Mouse (Mus musculus) cerebellum, adult 2 months (tissue): ENCODE results near the gene St8sia6. TPM values are rescaled to one million over a fixed set of nuclear protein-coding genes. Genes with fewer than 3 reads are reported as not detected.

Experiments used
- DNase-seq, 2 experiments: peaks; one replicate each; pipeline ENCODE4 v3.0.0; 2021
- H3K27ac ChIP-seq: fragments of 200-500 bp; 2 replicates; pipeline ENCODE4 v1.5.1; 2012; ENCODE audit warnings: low read length, control low read depth, inconsistent platforms; ENCODE audit not compliant: insufficient read depth
- H3K27me3 ChIP-seq: fragments of 200-500 bp; 2 replicates; pipeline ENCODE4 v1.6.1; 2012; ENCODE audit warnings: inconsistent platforms, mild to moderate bottlenecking, low read length, moderate library complexity; ENCODE audit not compliant: control insufficient read depth, insufficient read depth
- H3K4me1 ChIP-seq: fragments of 200-500 bp; 2 replicates; pipeline ENCODE4 v1.6.1; 2011; ENCODE audit warnings: low read length; ENCODE audit not compliant: control insufficient read depth, insufficient read depth
- H3K4me3 ChIP-seq: fragments of 200-500 bp; replicated peaks from 2 replicates; pipeline ENCODE3; 2011; ENCODE audit warnings: mild to moderate bottlenecking, low read depth, low read length, control low read depth; ENCODE audit not compliant: insufficient read depth
- CTCF ChIP-seq: fragments of 200-500 bp; IDR thresholded peaks from 2 replicates; pipeline ENCODE4 v1.5.1; 2011; ENCODE audit warnings: low read depth, mild to moderate bottlenecking, control low read depth, low read length, moderate library complexity, borderline replicate concordance; ENCODE audit not compliant: insufficient read depth
- POLR2A ChIP-seq: fragments of 200-500 bp; IDR thresholded peaks from 2 replicates; pipeline ENCODE4 v1.6.1; 2011; ENCODE audit warnings: low read length, control low read depth, borderline replicate concordance; ENCODE audit not compliant: insufficient read depth
- WGBS: fragments of 180-500 bp; shearing (Covaris S2); methylation state at CpG from one replicate; pipeline ENCODE4 v1.1.7; 2018; 5-methylcytosine and 5-hydroxymethylcytosine counted together
- polyA plus RNA-seq: library from polyadenylated mRNA; depleted of rRNA; stranded (reverse); fragments of >200 nt; gene quantifications from 2 replicates; pipeline ENCODE4 v1.2.3, GENCODE M21; 2012

St8sia6 gene
- polyA plus RNA-seq, 1 experiment: 1.0 TPM

DNA sequence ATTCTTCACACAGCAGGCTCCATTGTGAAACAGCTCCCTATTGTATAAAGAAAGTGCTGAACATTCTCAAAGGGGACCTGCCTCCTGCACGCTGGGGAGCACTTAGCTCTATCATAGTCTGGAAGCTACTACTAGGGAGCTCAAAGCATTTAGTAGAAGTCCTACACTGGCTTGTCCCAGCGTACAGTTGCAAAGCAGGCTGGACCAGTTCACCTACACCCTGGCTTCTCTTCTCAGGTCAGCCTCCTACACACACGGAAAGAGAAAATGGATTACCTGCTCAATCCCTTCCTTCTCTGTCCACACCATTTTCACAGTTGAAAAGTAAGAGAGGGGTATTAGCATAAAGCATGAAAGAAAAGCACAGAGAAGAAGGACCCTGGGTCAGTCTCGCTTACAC lies 71.6 kb downstream of the St8sia6 start:
- Histone ChIP-seq H3K27ac (no peak overlapping the region), H3K27me3 (no peaks in the 10 kb centered on the region), H3K4me3 (no peak overlapping the region), H3K4me1 (no peaks in the 10 kb centered on the region)
- TF ChIP-seq CTCF: no peak
- TF ChIP-seq POLR2A: no peak
- DNase-seq: no peak
- WGBS: 70% methylated on average over 4 of the region's 4 CpGs

DNA sequence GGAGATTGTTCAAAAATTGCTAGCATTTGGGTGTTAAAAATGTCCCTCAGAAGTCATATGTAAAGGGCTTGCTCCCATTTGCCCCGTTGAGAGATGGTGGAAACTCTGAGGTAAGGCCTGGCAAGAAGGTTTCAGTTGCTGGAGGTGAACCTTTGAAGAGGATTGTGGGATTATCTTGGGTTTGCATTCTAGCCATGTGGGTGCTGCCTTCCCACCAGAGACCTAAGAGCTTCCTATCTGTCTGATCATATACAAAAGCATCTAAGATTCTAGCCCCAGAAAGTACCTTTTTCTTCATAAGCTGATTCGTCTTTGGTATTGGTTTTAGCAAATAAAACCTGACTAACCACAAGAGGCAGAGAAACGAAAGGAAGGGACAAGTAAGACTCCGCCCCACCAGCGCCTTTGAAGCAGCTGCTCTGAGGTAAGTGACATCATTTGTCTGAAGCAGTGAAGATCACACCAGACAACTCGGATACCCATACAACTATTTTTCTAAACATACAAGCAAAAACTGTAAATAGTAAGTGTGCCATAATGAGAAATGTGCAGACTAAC lies 75.2 kb downstream of the St8sia6 start:
- WGBS: 77% methylated on average over 6 of the region's 6 CpGs
- no peak for TF ChIP-seq POLR2A
- no peak for TF ChIP-seq CTCF
- Histone ChIP-seq H3K27ac (no peak overlapping the region), H3K4me3 (no peak overlapping the region), H3K27me3 (no peaks in the 10 kb centered on the region), H3K4me1 (no peaks in the 10 kb centered on the region)
- DNase-seq: no peak

GRCm38 (mm10) chr2:13708785-13709184 lies 85.1 kb downstream of the St8sia6 start:
- 76% methylated on average over 1 of the region's 1 CpGs for WGBS
- no peak for DNase-seq
- H3K27me3 ChIP-seq: no peaks in the 10 kb centered on the region

DNA sequence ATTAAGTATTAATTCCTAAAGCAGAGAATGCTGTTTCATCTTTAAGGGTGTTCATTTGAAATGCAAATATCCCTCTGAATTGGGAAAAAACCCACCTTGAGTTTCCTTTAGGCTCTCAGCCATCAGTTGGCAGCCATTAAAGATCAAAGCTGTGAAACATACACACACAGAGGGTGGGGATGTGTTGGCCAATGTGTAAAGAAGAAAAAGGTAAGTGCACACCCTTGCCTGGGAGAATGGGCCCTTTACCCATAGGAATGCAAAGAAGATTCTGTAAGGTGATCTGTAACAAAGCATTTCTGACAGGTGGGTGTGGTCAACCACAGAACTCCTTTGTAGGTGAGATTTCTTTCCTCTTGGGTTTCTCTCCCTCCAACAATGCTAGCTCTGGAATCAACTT lies 96.3 kb downstream of the St8sia6 start:
- no peak for DNase-seq
- H3K4me1 ChIP-seq: no peaks in the 10 kb centered on the region
- TF ChIP-seq POLR2A (no peak), CTCF (no peak)
- no peak overlapping the region for H3K4me3 ChIP-seq
- H3K27me3 ChIP-seq: no peaks in the 10 kb centered on the region
- no peak overlapping the region for H3K27ac ChIP-seq

More at GRCm38 (mm10) chr2:13708785-13709184, 85.1 kb downstream of the St8sia6 start:
- Histone ChIP-seq H3K4me1 (no peaks in the 10 kb centered on the region), H3K27ac (no peak overlapping the region), H3K4me3 (no peak overlapping the region)
- TF ChIP-seq POLR2A: no peak
- no peak for TF ChIP-seq CTCF

- H3K4me1 ChIP-seq: no peaks in the 10 kb centered on the region
- no peak for DNase-seq
- H3K27me3 ChIP-seq: no peaks in the 10 kb centered on the region
- H3K4me3 ChIP-seq: no peak overlapping the region
- TF ChIP-seq CTCF (no peak), POLR2A (no peak)
- no peak overlapping the region for H3K27ac ChIP-seq
- 81% methylated on average over 2 of the region's 2 CpGs for WGBS
These were observed 99.4 kb downstream of the St8sia6 start for GRCm38 (mm10) chr2:13694417-13694816.

DNA sequence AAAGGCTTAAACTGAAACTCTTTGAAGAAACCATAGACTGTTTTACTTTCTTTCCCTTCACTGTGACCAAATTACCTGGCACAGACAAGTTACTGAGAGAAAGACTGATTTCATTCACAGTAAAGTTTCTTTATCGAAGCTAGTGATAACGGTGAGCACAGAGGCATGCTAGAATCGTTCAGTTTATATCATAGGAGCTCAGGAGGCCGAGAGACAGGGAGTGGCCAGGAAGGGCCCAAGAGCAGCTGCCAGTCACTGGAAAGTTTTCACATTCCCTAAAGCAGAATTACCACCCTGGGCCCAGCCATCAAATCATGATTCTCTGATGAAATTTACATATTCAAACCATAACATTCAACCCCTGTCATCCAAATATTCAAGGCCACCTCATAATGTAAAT lies 109.5 kb downstream of the St8sia6 start:
- 81% methylated on average over 4 of the region's 4 CpGs for WGBS
- H3K27ac ChIP-seq: no peak overlapping the region
- TF ChIP-seq POLR2A (no peak), CTCF (no peak)
- H3K27me3 ChIP-seq: no peaks in the 10 kb centered on the region
- DNase-seq: no peak
- H3K4me1 ChIP-seq: no peaks in the 10 kb centered on the region
- H3K4me3 ChIP-seq: no peak overlapping the region

DNA sequence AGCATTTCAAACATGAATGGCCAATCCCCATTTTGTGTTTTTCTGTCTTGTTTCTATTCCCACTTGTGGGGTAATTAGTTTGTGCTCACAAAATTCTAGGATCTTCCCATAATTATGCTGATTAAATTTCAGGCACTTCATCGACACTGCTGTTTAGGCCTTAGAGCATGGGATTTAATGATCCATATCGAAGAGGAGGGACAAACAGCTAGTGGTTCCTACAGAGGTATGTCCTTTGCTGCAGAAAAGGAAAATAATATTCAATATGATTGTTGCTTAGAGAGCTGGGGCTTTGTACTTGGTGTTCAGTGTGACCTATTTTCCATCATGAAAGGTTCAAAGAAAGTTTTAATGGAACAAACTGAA lies 110.7 kb downstream of the St8sia6 start:
- H3K27ac ChIP-seq: no peak overlapping the region
- no peak for TF ChIP-seq CTCF
- no peak for TF ChIP-seq POLR2A
- 21% methylated on average over 2 of the region's 2 CpGs for WGBS
- DNase-seq: no peak
- no peaks in the 10 kb centered on the region for H3K4me1 ChIP-seq
- H3K4me3 ChIP-seq: no peak overlapping the region
- H3K27me3 ChIP-seq: no peaks in the 10 kb centered on the region

DNA sequence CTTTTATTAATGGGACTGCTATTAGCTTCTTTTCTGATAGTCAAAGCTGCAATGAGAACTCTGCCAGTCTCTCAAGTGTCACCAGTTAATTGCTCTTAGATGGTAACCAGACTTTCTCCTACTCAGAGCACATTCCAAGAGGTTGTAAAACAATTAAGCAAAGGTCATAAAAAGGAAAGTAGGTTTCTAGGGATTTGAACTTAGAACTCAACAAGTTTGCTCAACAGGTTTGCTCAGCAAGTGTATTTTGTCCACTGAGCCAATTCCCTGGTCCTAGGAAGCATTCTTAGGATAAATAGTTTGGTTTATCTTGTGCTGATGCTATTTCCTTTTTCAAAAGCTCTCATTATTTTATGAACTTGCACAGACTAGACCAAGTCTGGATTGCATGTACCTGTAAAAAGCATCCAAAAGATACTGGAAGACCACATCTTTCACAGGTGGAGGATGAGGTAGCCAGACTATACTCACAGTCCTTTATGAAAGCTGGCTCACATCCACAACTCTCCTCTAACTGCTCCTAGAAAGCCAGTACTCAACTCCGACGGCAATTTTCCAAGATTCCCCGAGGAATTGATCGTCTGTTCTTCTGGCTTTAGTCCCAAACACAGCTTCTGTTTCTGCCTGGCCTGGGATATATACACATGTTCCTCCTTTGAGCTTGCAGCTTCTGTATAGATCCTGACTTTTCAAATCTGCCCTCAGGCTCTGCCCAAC lies 111.2 kb downstream of the St8sia6 start:
- DNase-seq: peak in 1 of 2 experiments; percentile 20
- TF ChIP-seq POLR2A (no peak), CTCF (no peak)
- H3K27ac ChIP-seq: no peak overlapping the region
- 2% methylated on average over 4 of the region's 4 CpGs for WGBS
- no peaks in the 10 kb centered on the region for H3K27me3 ChIP-seq
- H3K4me1 ChIP-seq: no peaks in the 10 kb centered on the region
- H3K4me3 ChIP-seq: no peak overlapping the region
